Mouse (Mus musculus): Measurements from ENCODE around the gene Ccl1.

DNA sequence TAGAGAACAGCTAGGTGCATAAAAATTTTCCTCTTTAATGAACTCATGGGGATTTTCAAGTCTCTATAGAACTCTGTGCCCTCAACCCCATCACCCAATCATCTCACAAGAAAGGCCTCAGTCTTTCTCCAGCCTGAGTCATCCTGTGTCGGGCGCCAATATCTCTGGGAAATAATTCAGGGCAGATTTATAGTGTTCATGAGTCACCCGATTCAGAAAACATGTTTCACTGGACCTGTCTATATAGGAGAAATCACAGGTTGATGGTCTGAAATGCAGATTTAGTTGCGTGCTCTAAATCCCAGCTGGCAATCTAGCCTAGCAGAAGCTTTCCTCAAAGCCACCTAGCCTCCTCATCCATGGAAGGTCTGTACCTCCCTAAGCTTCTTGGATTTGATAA lies 136.0 kb downstream of the Ccl1 start:
- TF ChIP-seq POLR2A (IDR thresholded peaks at IDR 0.05; ENCODE audit: borderline replicate concordance, low read depth, low read length) (no peak), CTCF (IDR thresholded peaks at IDR 0.05; ENCODE audit: low read depth, low read length) (no peak)
